Mouse (Mus musculus): Measurements from ENCODE around the gene Pcyt1b. TPM values are rescaled to one million over a fixed set of nuclear protein-coding genes. Genes with fewer than 3 reads are reported as not detected.
A peak's percentile ranks its signal among the peaks of the same experiment; 100 is the strongest.

Gene Pcyt1b
- polyA plus RNA-seq (2012; rRNA removed) (6.3 and 8.3 TPM in 2 replicates), polyA plus RNA-seq (2014; fragmentation: Nextera tagmentation; extraction: Ambion mirVana) (4.3 and 4.8 TPM in 2 replicates)

- Histone ChIP-seq H3K9ac (replicated peaks) (no peak within 1 kb of the TSS), H3K4me3 (ENCODE audit: insufficient read depth in 1 of 2, low read depth in 2 of 2, low read length in 2 of 2) (no peak within 1 kb of the TSS), H3K36me3 (replicated peaks; ENCODE audit: control insufficient read depth, insufficient read depth, low read depth) (no peaks in the 10 kb centered on the region), H3K4me2 (ENCODE audit: low read depth) (no peak within 1 kb of the TSS), H3K27me3 (ENCODE audit: control insufficient read depth, insufficient read depth, low read length) (no peaks in the 10 kb centered on the region), H3K4me1 (replicated peaks; ENCODE audit: control insufficient read depth in 2 of 2, insufficient read depth in 2 of 2, low read length in 1 of 2) (0 out of 4 replicates have a peak, but pooled peaks cover 0 to 2% of the 10 kb centered on the region in 2 experiments), H3K9me3 (ENCODE audit: control insufficient read depth, low read length) (no peaks in the 10 kb centered on the region), H3K27ac (no peak within 1 kb of the TSS)
- ATAC-seq (ENCODE audit: insufficient read depth) (no peak), DNase-seq (ENCODE audit: low read depth in 3 of 3, low spot score in 3 of 3) (no peak)
- 36% methylated on average over 3 of the region's 3 CpGs for WGBS (ENCODE audit: insufficient replicate concordance)
- TF ChIP-seq CTCF (IDR thresholded peaks at IDR 0.05; ENCODE audit: low read depth) (no peak), EP300 (IDR thresholded peaks at IDR 0.05; ENCODE audit: low read depth) (no peak)
Measured at GRCm38 (mm10) chrX:93654218-93655002, at the start of gene Pcyt1b. Gene Pcyt1b, plus strand, starts transcription at chrX:93654863.

GRCm38 (mm10) chrX:93630256-93630655, 24.4 kb upstream of the Pcyt1b start:
- H3K9ac ChIP-seq (replicated peaks), result peak overlapping the region; percentile 40; the same call in 1 of the 2 replicates
- WGBS (ENCODE audit: insufficient replicate concordance), result 59% methylated on average over 1 of the region's 1 CpGs
- TF ChIP-seq EP300 (IDR thresholded peaks at IDR 0.05; ENCODE audit: low read depth) (no peak), CTCF (IDR thresholded peaks at IDR 0.05; ENCODE audit: low read depth) (no peak)
- H3K27me3 ChIP-seq (ENCODE audit: control insufficient read depth, insufficient read depth, low read length), result no peaks in the 10 kb centered on the region
- H3K27ac ChIP-seq, result no peak overlapping the region
- no peaks in the 10 kb centered on the region for H3K9me3 ChIP-seq (ENCODE audit: control insufficient read depth, low read length)
- H3K4me3 ChIP-seq (ENCODE audit: insufficient read depth in 1 of 2, low read depth in 2 of 2, low read length in 2 of 2), result peak overlapping the region; percentile 40 to 74; a peak in 3 of 4 replicates
- peaks cover 8% of the 10 kb centered on the region; the same call in 1 of the 2 replicates for H3K36me3 ChIP-seq (replicated peaks; ENCODE audit: control insufficient read depth, insufficient read depth, low read depth)
- ATAC-seq (ENCODE audit: insufficient read depth) (no peak), DNase-seq (ENCODE audit: low read depth in 3 of 3, low spot score in 3 of 3) (no peak)
- H3K4me1 ChIP-seq (replicated peaks; ENCODE audit: control insufficient read depth in 2 of 2, insufficient read depth in 2 of 2, low read length in 1 of 2), result peaks cover 0 to 4% of the 10 kb centered on the region in 2 experiments; a peak in 2 of 4 replicates
- H3K4me2 ChIP-seq (ENCODE audit: low read depth), result peak overlapping the region; percentile 74

- peak within 1 kb of the TSS; percentile 74 for H3K9ac ChIP-seq (replicated peaks)
- no peak for TF ChIP-seq CTCF (IDR thresholded peaks at IDR 0.05; ENCODE audit: low read depth)
- TF ChIP-seq EP300 (IDR thresholded peaks at IDR 0.05; ENCODE audit: low read depth), result no peak
- H3K4me1 ChIP-seq (replicated peaks; ENCODE audit: control insufficient read depth in 2 of 2, insufficient read depth in 2 of 2, low read length in 1 of 2), result peaks cover 0 to 4% of the 10 kb centered on the region in 2 experiments; a peak in 2 of 4 replicates
- H3K27me3 ChIP-seq (ENCODE audit: control insufficient read depth, insufficient read depth, low read length), result no peaks in the 10 kb centered on the region
- H3K9me3 ChIP-seq (ENCODE audit: control insufficient read depth, low read length), result no peaks in the 10 kb centered on the region
- peak within 1 kb of the TSS; percentile 74 to 99 for H3K4me3 ChIP-seq (ENCODE audit: insufficient read depth in 1 of 2, low read depth in 2 of 2, low read length in 2 of 2)
- ATAC-seq (ENCODE audit: insufficient read depth) (peak; percentile 98), DNase-seq (ENCODE audit: low read depth in 3 of 3, low spot score in 3 of 3) (peak; percentile 70 to 71 (median 71))
- H3K36me3 ChIP-seq (replicated peaks; ENCODE audit: control insufficient read depth, insufficient read depth, low read depth), result no peaks in the 10 kb centered on the region
- H3K27ac ChIP-seq, result peak within 1 kb of the TSS; percentile 31; the same call in 1 of the 2 replicates
- H3K4me2 ChIP-seq (ENCODE audit: low read depth), result peak within 1 kb of the TSS; percentile 74
- WGBS (ENCODE audit: insufficient replicate concordance), result 12% methylated on average over 53 of the region's 53 CpGs
Measured at GRCm38 (mm10) chrX:93631657-93632449, 22.8 kb upstream of the Pcyt1b start, which contains the start of gene Pola1. Gene Pola1, minus strand, starts transcription at chrX:93632155.

GRCm38 (mm10) chrX:93634861-93635375, 19.7 kb upstream of the Pcyt1b start:
- WGBS (ENCODE audit: insufficient replicate concordance), result 72% methylated on average over 2 of the region's 2 CpGs
- no peak overlapping the region for H3K4me2 ChIP-seq (ENCODE audit: low read depth)
- H3K9ac ChIP-seq (replicated peaks), result no peak overlapping the region
- TF ChIP-seq EP300 (IDR thresholded peaks at IDR 0.05; ENCODE audit: low read depth) (no peak), CTCF (IDR thresholded peaks at IDR 0.05; ENCODE audit: low read depth) (no peak)
- DNase-seq (ENCODE audit: low read depth in 3 of 3, low spot score in 3 of 3), result no peak
- H3K9me3 ChIP-seq (ENCODE audit: control insufficient read depth, low read length), result no peaks in the 10 kb centered on the region
- H3K27ac ChIP-seq, result no peak overlapping the region
- no peaks in the 10 kb centered on the region for H3K36me3 ChIP-seq (replicated peaks; ENCODE audit: control insufficient read depth, insufficient read depth, low read depth)
- H3K27me3 ChIP-seq (ENCODE audit: control insufficient read depth, insufficient read depth, low read length), result no peaks in the 10 kb centered on the region
- H3K4me3 ChIP-seq (ENCODE audit: insufficient read depth in 1 of 2, low read depth in 2 of 2, low read length in 2 of 2), result no peak overlapping the region
- H3K4me1 ChIP-seq (replicated peaks; ENCODE audit: control insufficient read depth in 2 of 2, insufficient read depth in 2 of 2, low read length in 1 of 2), result peaks cover 0 to 4% of the 10 kb centered on the region in 2 experiments; a peak in 2 of 4 replicates
- no peak for ATAC-seq (ENCODE audit: insufficient read depth)
